Mouse (Mus musculus): ENCODE data around the gene Tubal3. TPM values are rescaled to one million over a fixed set of nuclear protein-coding genes. Genes with fewer than 3 reads are reported as not detected.

Gene Tubal3
- polyA plus RNA-seq, 1 experiment from 2014 or later: not detected

GRCm38 (mm10) chr13:3899301-3899700 is 18.8 kb upstream of the Tubal3 start:
- no peak for ATAC-seq (replicated peaks; ENCODE audit: low FRiP score)
- WGBS: 87% methylated on average over 9 of the region's 9 CpGs
- Histone ChIP-seq H3K27me3 (replicated peaks; ENCODE audit: control insufficient read depth, insufficient read depth, low read length) (no peaks in the 10 kb centered on the region), H3K9me3 (ENCODE audit: control insufficient read depth, low read length) (no peaks in the 10 kb centered on the region), H3K4me3 (ENCODE audit: low read depth, low read length) (no peak overlapping the region), H3K36me3 (ENCODE audit: control insufficient read depth, insufficient read depth, low read length) (peaks cover 4% of the 10 kb centered on the region), H3K4me1 (replicated peaks; ENCODE audit: control insufficient read depth, insufficient read depth, low read length) (peaks cover 10% of the 10 kb centered on the region; the same call in 1 of the 2 replicates), H3K4me2 (no peak overlapping the region), H3K9ac (ENCODE audit: low read depth, low read length) (no peak overlapping the region), H3K27ac (ENCODE audit: low read depth, low read length) (no peak overlapping the region)
- no peak for DNase-seq (ENCODE audit: low spot score)

DNA sequence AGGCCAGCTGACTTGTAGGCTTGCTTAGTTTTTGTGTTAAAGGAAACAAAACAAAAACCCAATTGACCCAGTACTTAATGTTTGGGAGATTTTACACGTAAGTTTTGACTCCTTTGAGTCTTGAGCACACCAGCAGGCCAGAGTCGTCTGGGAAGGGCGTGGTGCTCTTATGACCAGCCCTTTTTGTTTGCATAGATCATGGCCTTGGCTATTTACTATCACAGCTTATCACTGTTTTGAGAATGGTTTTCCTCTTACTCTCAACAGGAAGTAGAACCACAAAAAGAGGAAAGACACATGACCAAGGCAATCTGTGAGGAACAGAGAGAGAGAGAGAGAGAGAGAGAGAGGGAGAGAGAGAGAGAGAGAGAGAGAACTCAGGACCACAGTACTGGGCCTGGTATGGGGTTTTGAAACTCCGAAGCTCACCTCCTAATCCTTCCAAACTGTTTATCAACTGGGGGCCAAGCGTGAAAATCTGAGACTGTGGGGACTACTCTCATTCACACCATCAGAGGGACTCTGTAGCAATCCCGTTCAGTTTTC is 10.8 kb upstream of the Tubal3 start:
- Histone ChIP-seq H3K4me2 (no peak overlapping the region), H3K9ac (ENCODE audit: low read depth, low read length) (no peak overlapping the region), H3K9me3 (ENCODE audit: control insufficient read depth, low read length) (no peaks in the 10 kb centered on the region), H3K27ac (ENCODE audit: low read depth, low read length) (no peak overlapping the region), H3K36me3 (ENCODE audit: control insufficient read depth, insufficient read depth, low read length) (no peaks in the 10 kb centered on the region; the same call in 1 of the 2 replicates), H3K27me3 (replicated peaks; ENCODE audit: control insufficient read depth, insufficient read depth, low read length) (no peaks in the 10 kb centered on the region), H3K4me3 (ENCODE audit: low read depth, low read length) (no peak overlapping the region), H3K4me1 (replicated peaks; ENCODE audit: control insufficient read depth, insufficient read depth, low read length) (no peaks in the 10 kb centered on the region)
- 64% methylated on average over 6 of the region's 6 CpGs for WGBS
- no peak for DNase-seq (ENCODE audit: low spot score)
- ATAC-seq (replicated peaks; ENCODE audit: low FRiP score): no peak

- DNase-seq (ENCODE audit: low spot score) (no peak), ATAC-seq (replicated peaks; ENCODE audit: low FRiP score) (no peak)
- H3K4me1 ChIP-seq (replicated peaks; ENCODE audit: control insufficient read depth, insufficient read depth, low read length): no peaks in the 10 kb centered on the region
- H3K27ac ChIP-seq (ENCODE audit: low read depth, low read length): no peak overlapping the region
- no peaks in the 10 kb centered on the region for H3K9me3 ChIP-seq (ENCODE audit: control insufficient read depth, low read length)
- H3K27me3 ChIP-seq (replicated peaks; ENCODE audit: control insufficient read depth, insufficient read depth, low read length): no peaks in the 10 kb centered on the region
- H3K36me3 ChIP-seq (ENCODE audit: control insufficient read depth, insufficient read depth, low read length): peaks cover 4% of the 10 kb centered on the region; the same call in 1 of the 2 replicates
- 59% methylated on average over 4 of the region's 4 CpGs for WGBS
- H3K4me2 ChIP-seq: no peak overlapping the region
- no peak overlapping the region for H3K9ac ChIP-seq (ENCODE audit: low read depth, low read length)
- H3K4me3 ChIP-seq (ENCODE audit: low read depth, low read length): no peak overlapping the region
These were observed 9.8 kb upstream of the Tubal3 start for GRCm38 (mm10) chr13:3908262-3908661.

GRCm38 (mm10) chr13:3910356-3910755 is 7.7 kb upstream of the Tubal3 start:
- WGBS: 90% methylated on average over 5 of the region's 5 CpGs
- no peaks in the 10 kb centered on the region for H3K27me3 ChIP-seq (replicated peaks; ENCODE audit: control insufficient read depth, insufficient read depth, low read length)
- H3K4me1 ChIP-seq (replicated peaks; ENCODE audit: control insufficient read depth, insufficient read depth, low read length): no peaks in the 10 kb centered on the region
- H3K9me3 ChIP-seq (ENCODE audit: control insufficient read depth, low read length): no peaks in the 10 kb centered on the region
- H3K4me2 ChIP-seq: no peak overlapping the region
- no peak overlapping the region for H3K9ac ChIP-seq (ENCODE audit: low read depth, low read length)
- no peak for DNase-seq (ENCODE audit: low spot score)
- H3K27ac ChIP-seq (ENCODE audit: low read depth, low read length): no peak overlapping the region
- peaks cover 10% of the 10 kb centered on the region; the same call in 1 of the 2 replicates for H3K36me3 ChIP-seq (ENCODE audit: control insufficient read depth, insufficient read depth, low read length)
- ATAC-seq (replicated peaks; ENCODE audit: low FRiP score): no peak
- no peak overlapping the region for H3K4me3 ChIP-seq (ENCODE audit: low read depth, low read length)

DNA sequence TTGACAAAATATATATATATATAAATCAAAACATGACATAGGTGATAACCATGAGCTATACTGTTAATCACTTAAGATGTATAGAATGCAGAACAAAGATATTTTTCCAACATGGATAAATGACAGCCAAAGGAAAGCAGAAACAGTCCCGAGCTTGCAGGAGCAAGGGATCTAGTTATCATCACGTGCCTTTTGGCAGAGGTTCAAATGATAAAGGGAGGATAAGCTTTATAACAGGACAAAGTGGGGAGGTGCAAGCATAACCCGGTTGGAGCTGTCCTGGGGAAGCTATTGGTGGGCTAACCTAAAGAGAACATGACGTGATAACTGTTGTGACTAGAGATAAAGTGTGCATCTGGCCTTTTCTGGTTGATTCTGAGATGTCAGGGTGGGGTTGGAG is 4.6 kb upstream of the Tubal3 start:
- Histone ChIP-seq H3K9ac (ENCODE audit: low read depth, low read length) (no peak overlapping the region), H3K4me3 (ENCODE audit: low read depth, low read length) (no peak overlapping the region), H3K27me3 (replicated peaks; ENCODE audit: control insufficient read depth, insufficient read depth, low read length) (no peaks in the 10 kb centered on the region), H3K9me3 (ENCODE audit: control insufficient read depth, low read length) (no peaks in the 10 kb centered on the region), H3K4me2 (no peak overlapping the region), H3K36me3 (ENCODE audit: control insufficient read depth, insufficient read depth, low read length) (peaks cover 18% of the 10 kb centered on the region; the same call in 1 of the 2 replicates), H3K4me1 (replicated peaks; ENCODE audit: control insufficient read depth, insufficient read depth, low read length) (peaks cover 5% of the 10 kb centered on the region; the same call in 1 of the 2 replicates), H3K27ac (ENCODE audit: low read depth, low read length) (no peak overlapping the region)
- DNase-seq (ENCODE audit: low spot score) (no peak), ATAC-seq (replicated peaks; ENCODE audit: low FRiP score) (no peak)
- 53% methylated on average over 4 of the region's 4 CpGs for WGBS

DNA sequence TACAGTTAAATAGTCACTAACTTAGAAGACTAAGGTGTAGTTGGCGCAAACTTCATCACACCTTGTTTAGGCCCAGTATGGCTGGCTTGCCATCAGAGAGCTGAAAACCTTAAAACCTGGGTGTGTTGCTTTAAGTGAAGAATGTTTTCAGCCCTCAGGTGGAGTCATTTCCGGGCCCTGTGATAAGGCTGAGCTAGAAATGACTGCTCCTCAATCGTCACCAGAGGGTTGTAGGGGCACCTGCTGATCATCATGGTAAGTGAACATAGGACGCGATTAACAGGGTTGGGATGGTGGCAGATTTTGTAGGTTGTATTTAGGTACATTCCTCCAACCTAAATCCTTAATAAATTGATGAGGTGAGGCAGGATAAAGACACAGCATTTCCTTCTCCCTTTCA is 6.4 kb downstream of the Tubal3 start:
- 78% methylated on average over 5 of the region's 5 CpGs for WGBS
- Histone ChIP-seq H3K27ac (ENCODE audit: low read depth, low read length) (no peak overlapping the region), H3K9me3 (ENCODE audit: control insufficient read depth, low read length) (no peaks in the 10 kb centered on the region), H3K27me3 (replicated peaks; ENCODE audit: control insufficient read depth, insufficient read depth, low read length) (no peaks in the 10 kb centered on the region), H3K9ac (ENCODE audit: low read depth, low read length) (no peak overlapping the region), H3K4me2 (no peak overlapping the region), H3K4me3 (ENCODE audit: low read depth, low read length) (no peak overlapping the region), H3K4me1 (replicated peaks; ENCODE audit: control insufficient read depth, insufficient read depth, low read length) (no peaks in the 10 kb centered on the region), H3K36me3 (ENCODE audit: control insufficient read depth, insufficient read depth, low read length) (no peaks in the 10 kb centered on the region)
- no peak for ATAC-seq (replicated peaks; ENCODE audit: low FRiP score)
- no peak for DNase-seq (ENCODE audit: low spot score)

GRCm38 (mm10) chr13:3925632-3926031 is 7.6 kb downstream of the Tubal3 start:
- ATAC-seq (replicated peaks; ENCODE audit: low FRiP score): no peak
- no peak for DNase-seq (ENCODE audit: low spot score)
- WGBS: 73% methylated on average over 6 of the region's 6 CpGs
- Histone ChIP-seq H3K4me2 (no peak overlapping the region), H3K9me3 (ENCODE audit: control insufficient read depth, low read length) (no peaks in the 10 kb centered on the region), H3K36me3 (ENCODE audit: control insufficient read depth, insufficient read depth, low read length) (no peaks in the 10 kb centered on the region), H3K4me3 (ENCODE audit: low read depth, low read length) (no peak overlapping the region), H3K27me3 (replicated peaks; ENCODE audit: control insufficient read depth, insufficient read depth, low read length) (no peaks in the 10 kb centered on the region), H3K9ac (ENCODE audit: low read depth, low read length) (no peak overlapping the region), H3K4me1 (replicated peaks; ENCODE audit: control insufficient read depth, insufficient read depth, low read length) (no peaks in the 10 kb centered on the region), H3K27ac (ENCODE audit: low read depth, low read length) (no peak overlapping the region)

DNA sequence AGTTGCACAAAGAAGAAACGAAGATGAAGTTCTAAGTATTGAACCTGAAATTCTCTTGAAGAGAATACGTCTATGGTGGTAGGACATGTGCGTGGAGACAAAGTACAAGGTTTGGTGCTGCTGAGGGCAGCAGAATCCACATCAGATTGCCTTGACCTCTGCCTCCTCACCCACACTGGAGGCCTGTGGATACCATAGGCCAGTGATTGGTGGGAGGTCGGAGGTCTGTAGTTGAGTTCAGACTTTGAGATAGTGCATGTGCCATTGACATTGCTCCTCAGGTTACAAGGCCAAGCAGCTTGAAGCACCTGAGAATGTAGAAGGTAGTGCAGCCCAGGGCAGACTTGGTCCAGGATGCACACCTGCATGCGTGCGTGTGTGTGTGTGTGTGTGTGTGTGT is 8.0 kb downstream of the Tubal3 start:
- no peak overlapping the region for H3K4me2 ChIP-seq
- WGBS: 87% methylated on average over 6 of the region's 6 CpGs
- H3K4me3 ChIP-seq (ENCODE audit: low read depth, low read length): no peak overlapping the region
- no peaks in the 10 kb centered on the region for H3K9me3 ChIP-seq (ENCODE audit: control insufficient read depth, low read length)
- ATAC-seq (replicated peaks; ENCODE audit: low FRiP score): no peak; the same call in 1 of the 2 replicates
- H3K9ac ChIP-seq (ENCODE audit: low read depth, low read length): no peak overlapping the region
- no peaks in the 10 kb centered on the region for H3K4me1 ChIP-seq (replicated peaks; ENCODE audit: control insufficient read depth, insufficient read depth, low read length)
- H3K27ac ChIP-seq (ENCODE audit: low read depth, low read length): no peak overlapping the region
- H3K27me3 ChIP-seq (replicated peaks; ENCODE audit: control insufficient read depth, insufficient read depth, low read length): no peaks in the 10 kb centered on the region
- no peak for DNase-seq (ENCODE audit: low spot score)
- H3K36me3 ChIP-seq (ENCODE audit: control insufficient read depth, insufficient read depth, low read length): no peaks in the 10 kb centered on the region

DNA sequence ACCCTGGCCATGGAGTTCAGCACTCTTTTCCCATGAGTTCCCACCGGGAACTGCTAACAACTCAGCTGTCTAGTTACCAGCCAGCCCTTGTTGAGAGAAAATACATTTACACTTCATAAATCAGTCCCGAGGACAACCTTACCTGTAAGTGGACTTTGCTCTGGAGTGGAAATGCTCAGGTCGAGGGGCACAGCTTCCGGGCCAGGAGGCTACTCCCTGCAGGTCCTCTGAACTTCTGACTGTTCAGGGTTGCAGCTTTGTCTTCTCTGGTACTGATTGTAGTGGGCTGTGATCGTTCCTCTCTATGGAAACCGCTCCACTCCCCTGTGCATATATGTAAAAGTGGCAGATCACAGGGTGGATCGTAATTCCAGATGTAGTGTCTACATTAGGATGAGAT is 26.6 kb downstream of the Tubal3 start:
- Histone ChIP-seq H3K36me3 (ENCODE audit: control insufficient read depth, insufficient read depth, low read length) (no peaks in the 10 kb centered on the region), H3K27ac (ENCODE audit: low read depth, low read length) (no peak overlapping the region), H3K4me3 (ENCODE audit: low read depth, low read length) (no peak overlapping the region), H3K4me2 (no peak overlapping the region), H3K9me3 (ENCODE audit: control insufficient read depth, low read length) (no peaks in the 10 kb centered on the region), H3K4me1 (replicated peaks; ENCODE audit: control insufficient read depth, insufficient read depth, low read length) (no peaks in the 10 kb centered on the region), H3K27me3 (replicated peaks; ENCODE audit: control insufficient read depth, insufficient read depth, low read length) (no peaks in the 10 kb centered on the region), H3K9ac (ENCODE audit: low read depth, low read length) (no peak overlapping the region)
- ATAC-seq (replicated peaks; ENCODE audit: low FRiP score) (no peak), DNase-seq (ENCODE audit: low spot score) (no peak)
- WGBS: 73% methylated on average over 7 of the region's 7 CpGs

Data from liver, embryonic 11.5 days (tissue).